Mouse (Mus musculus): ENCODE results near the gene Mcoln2. TPM values are rescaled to one million over a fixed set of nuclear protein-coding genes. Genes with fewer than 3 reads are reported as not detected.

Mcoln2 gene
- polyA plus RNA-seq, 1 experiment from 2014 or later = 0.59 TPM

Other genes with a start within 250 kb of the Mcoln2 start
- gene Bcl10, start 227.0 kb upstream of the Mcoln2 start, polyA plus RNA-seq (2015; fragmentation: Nextera tagmentation; extraction: Ambion mirVana) = 33.6 and 33.7 TPM in 2 replicates
- gene 2410004B18Rik, start 211.8 kb upstream of the Mcoln2 start, polyA plus RNA-seq (2015; fragmentation: Nextera tagmentation; extraction: Ambion mirVana) = 74.9 and 88.9 TPM in 2 replicates
- 0.28 and 0.56 TPM in 2 replicates for gene Syde2, start 162.0 kb upstream of the Mcoln2 start, polyA plus RNA-seq (2015; fragmentation: Nextera tagmentation; extraction: Ambion mirVana)
- 1.2 and 1.3 TPM in 2 replicates for gene Wdr63, start 41.7 kb upstream of the Mcoln2 start, polyA plus RNA-seq (2015; fragmentation: Nextera tagmentation; extraction: Ambion mirVana)
- 0.27 and 0.28 TPM in 2 replicates for gene Mcoln3, start 32.4 kb upstream of the Mcoln2 start, polyA plus RNA-seq (2015; fragmentation: Nextera tagmentation; extraction: Ambion mirVana)
- 0.34 and 0.42 TPM in 2 replicates for gene Lpar3, start 71.1 kb downstream of the Mcoln2 start, polyA plus RNA-seq (2015; fragmentation: Nextera tagmentation; extraction: Ambion mirVana)